Mouse (Mus musculus) intestine, embryonic 14.5 days (tissue): ENCODE data around the gene Trpm1. TPM values are rescaled to one million over a fixed set of nuclear protein-coding genes. Genes with fewer than 3 reads are reported as not detected.

ENCODE experiments used
- ATAC-seq: fragments of 200-750 bp; cut with Nextera tagmentation; replicated peaks from 2 replicates; pipeline ENCODE4 v1.8.0; 2017; ENCODE audit warnings: low read depth, moderate number of reproducible peaks, moderate TSS enrichment, moderate library complexity; ENCODE audit not compliant: low FRiP score, low TSS enrichment
- DNase-seq: peaks from one replicate; pipeline ENCODE4 v3.0.0-alpha.2; 2018; ENCODE audit warnings: low spot score
- H3K27ac ChIP-seq: fragments of 300-500 bp; sonication (generic); 2 replicates; pipeline ENCODE4 v1.5.1; 2014; ENCODE audit warnings: low read depth, mild to moderate bottlenecking, control low read depth
- H3K27me3 ChIP-seq: fragments of 300-500 bp; sonication (generic); replicated peaks from 2 replicates; pipeline ENCODE4 v1.6.1; 2014; ENCODE audit warnings: low read length, control low read depth; ENCODE audit not compliant: control insufficient read depth, insufficient read depth
- H3K36me3 ChIP-seq: fragments of 300-500 bp; sonication (generic); 2 replicates; pipeline ENCODE4 v1.6.1; 2014; ENCODE audit warnings: low read length, control low read depth; ENCODE audit not compliant: control insufficient read depth, insufficient read depth
- H3K4me1 ChIP-seq: fragments of 300-500 bp; sonication (generic); replicated peaks from 2 replicates; pipeline ENCODE4 v1.6.1; 2014; ENCODE audit warnings: low read length, control low read depth, mixed read lengths; ENCODE audit not compliant: control insufficient read depth, insufficient read depth
- H3K4me2 ChIP-seq: fragments of 300-500 bp; sonication (generic); 2 replicates; pipeline ENCODE4 v1.6.1; 2014; ENCODE audit warnings: low read length
- H3K4me3 ChIP-seq: fragments of 300-500 bp; sonication (generic); 2 replicates; pipeline ENCODE4 v1.5.1; 2014; ENCODE audit warnings: low read depth, low read length, control low read depth, mixed read lengths
- H3K9ac ChIP-seq: fragments of 300-500 bp; sonication (generic); 2 replicates; pipeline ENCODE4 v1.6.1; 2014; ENCODE audit warnings: mild to moderate bottlenecking, low read length
- H3K9me3 ChIP-seq: fragments of 300-500 bp; sonication (generic); 2 replicates; pipeline ENCODE4 v1.6.1; 2016; ENCODE audit warnings: low read length, control low read depth; ENCODE audit not compliant: control insufficient read depth
- WGBS: fragments of 180-500 bp; shearing (Covaris S2); extraction: QIAGEN DNeasy Blood & Tissue Kit; methylation state at CpG from one replicate; pipeline ENCODE4 v1.1.7; 2014; 5-methylcytosine and 5-hydroxymethylcytosine counted together
- polyA plus RNA-seq: library from polyadenylated mRNA; unstranded; fragments of >200 nt; fragmentation: Nextera tagmentation; extraction: Ambion mirVana; gene quantifications from 2 replicates; pipeline ENCODE4 v1.2.1, GENCODE M21; 2014

Trpm1 gene
- polyA plus RNA-seq, 1 experiment from 2014 or later: not detected

GRCm38 (mm10) chr7:64179310-64179709 is 25.7 kb downstream of the Trpm1 start:
- Histone ChIP-seq H3K27ac (no peak overlapping the region), H3K4me1 (no peaks in the 10 kb centered on the region), H3K27me3 (no peaks in the 10 kb centered on the region), H3K4me2 (no peak overlapping the region), H3K9me3 (no peaks in the 10 kb centered on the region), H3K4me3 (no peak overlapping the region), H3K36me3 (no peaks in the 10 kb centered on the region), H3K9ac (no peak overlapping the region)
- DNase-seq (no peak), ATAC-seq (no peak)
- 87% methylated on average over 4 of the region's 4 CpGs for WGBS

DNA sequence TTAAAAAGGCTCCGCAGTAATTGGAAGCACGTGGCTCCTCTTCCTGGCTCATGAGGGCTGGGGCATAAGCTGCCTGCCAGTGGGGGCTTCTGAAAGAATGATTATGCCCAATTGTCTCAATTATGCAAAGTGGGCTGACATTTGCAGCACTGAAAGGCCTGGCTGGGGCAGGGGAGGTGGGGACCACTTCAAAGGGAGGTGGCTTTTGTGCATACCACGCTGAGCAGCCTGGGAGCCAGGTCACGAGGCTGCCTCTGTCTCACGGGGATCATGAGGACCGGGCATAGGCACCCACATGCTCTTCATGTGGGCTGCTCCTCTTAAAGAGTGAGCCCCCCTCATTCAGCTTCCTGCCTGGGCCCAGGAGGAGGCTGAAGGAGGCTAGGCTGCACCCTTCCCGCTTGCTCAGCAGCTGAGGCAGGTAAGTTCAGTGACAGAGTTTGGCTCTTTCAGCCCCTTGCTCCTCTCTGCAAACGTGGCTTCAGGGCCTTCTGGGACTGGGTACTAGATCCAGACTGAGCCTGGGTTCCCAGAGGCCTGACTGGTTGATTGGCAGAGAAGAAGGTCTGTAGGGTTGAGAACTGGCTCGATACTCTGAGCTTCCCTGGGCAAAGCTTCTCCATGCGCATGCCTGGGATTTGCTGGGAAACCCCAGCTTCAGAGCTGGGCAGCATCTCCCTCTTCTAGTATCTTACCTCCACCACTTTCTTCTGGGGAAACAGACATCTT is 31.7 kb downstream of the Trpm1 start:
- H3K4me3 ChIP-seq: no peak overlapping the region
- H3K9ac ChIP-seq: no peak overlapping the region
- no peak overlapping the region for H3K27ac ChIP-seq
- H3K4me1 ChIP-seq: no peaks in the 10 kb centered on the region
- H3K9me3 ChIP-seq: no peaks in the 10 kb centered on the region
- DNase-seq: no peak
- no peak overlapping the region for H3K4me2 ChIP-seq
- no peaks in the 10 kb centered on the region for H3K27me3 ChIP-seq
- H3K36me3 ChIP-seq: no peaks in the 10 kb centered on the region
- ATAC-seq: no peak
- WGBS: 50% methylated on average over 10 of the region's 10 CpGs

DNA sequence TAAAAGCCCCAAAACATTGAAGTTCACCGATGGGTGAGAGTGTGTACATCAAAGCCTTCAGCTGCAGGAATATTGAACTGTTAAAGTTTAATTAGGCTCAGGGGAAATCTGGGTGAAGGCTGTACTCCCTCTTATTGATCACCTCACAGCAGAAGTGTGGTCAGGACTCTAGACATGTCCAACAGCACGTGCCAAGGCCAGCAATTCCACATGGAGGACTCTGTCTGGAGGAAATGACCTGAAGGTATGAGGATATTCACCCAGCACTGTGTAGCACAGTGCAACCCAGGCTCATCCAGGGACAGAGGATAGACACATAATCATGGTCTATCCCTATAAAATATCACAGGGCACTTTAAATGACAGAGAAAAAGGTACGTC is 32.3 kb downstream of the Trpm1 start:
- Histone ChIP-seq H3K9me3 (no peaks in the 10 kb centered on the region), H3K36me3 (no peaks in the 10 kb centered on the region), H3K4me3 (no peak overlapping the region), H3K27ac (no peak overlapping the region), H3K4me1 (no peaks in the 10 kb centered on the region), H3K4me2 (no peak overlapping the region), H3K27me3 (no peaks in the 10 kb centered on the region), H3K9ac (no peak overlapping the region)
- DNase-seq (no peak), ATAC-seq (no peak)
- 75% methylated on average over 3 of the region's 3 CpGs for WGBS

- DNase-seq (peak; percentile 54), ATAC-seq (no peak)
- no peaks in the 10 kb centered on the region for H3K27me3 ChIP-seq
- H3K4me2 ChIP-seq: 0 out of 2 replicates have a peak overlapping the region, but pooled peaks have one; percentile 1
- no peaks in the 10 kb centered on the region for H3K36me3 ChIP-seq
- WGBS: 24% methylated on average over 14 of the region's 14 CpGs
- H3K27ac ChIP-seq: no peak overlapping the region
- H3K9ac ChIP-seq: no peak overlapping the region
- peaks cover 13% of the 10 kb centered on the region for H3K4me1 ChIP-seq
- H3K4me3 ChIP-seq: no peak overlapping the region
- no peaks in the 10 kb centered on the region for H3K9me3 ChIP-seq
These were observed 38.8 kb downstream of the Trpm1 start for GRCm38 (mm10) chr7:64192261-64192943.

DNA sequence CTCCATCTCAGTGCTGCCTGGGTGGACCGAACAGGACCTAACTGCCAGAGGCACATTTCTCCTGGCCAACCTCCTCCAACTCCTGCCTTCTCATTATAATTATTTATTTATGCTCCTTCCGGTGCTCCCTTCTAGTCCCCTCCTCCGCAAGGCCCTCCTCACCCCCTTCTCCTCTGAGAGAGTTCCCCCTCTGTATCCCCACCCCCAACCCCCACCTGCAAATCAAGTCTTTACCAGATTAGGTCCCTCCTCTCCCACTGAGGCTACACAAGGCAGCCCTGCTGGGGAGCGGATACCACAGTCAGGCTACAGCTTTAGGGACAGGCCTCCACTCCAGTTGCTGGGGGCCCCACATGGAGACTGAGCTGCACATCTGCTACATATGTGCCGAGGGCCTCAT is 39.8 kb downstream of the Trpm1 start:
- no peak overlapping the region for H3K4me3 ChIP-seq
- H3K27ac ChIP-seq: no peak overlapping the region
- no peaks in the 10 kb centered on the region for H3K36me3 ChIP-seq
- no peaks in the 10 kb centered on the region for H3K9me3 ChIP-seq
- WGBS: 57% methylated on average over 5 of the region's 5 CpGs
- peaks cover 13% of the 10 kb centered on the region for H3K4me1 ChIP-seq
- no peak for DNase-seq
- no peaks in the 10 kb centered on the region for H3K27me3 ChIP-seq
- no peak for ATAC-seq
- H3K4me2 ChIP-seq: no peak overlapping the region
- no peak overlapping the region for H3K9ac ChIP-seq

- Histone ChIP-seq H3K27ac (no peak overlapping the region), H3K27me3 (no peaks in the 10 kb centered on the region), H3K4me1 (peaks cover 13% of the 10 kb centered on the region), H3K4me3 (no peak overlapping the region), H3K9me3 (no peaks in the 10 kb centered on the region), H3K9ac (no peak overlapping the region), H3K36me3 (no peaks in the 10 kb centered on the region), H3K4me2 (no peak overlapping the region)
- ATAC-seq (no peak), DNase-seq (no peak)
- 79% methylated on average over 3 of the region's 3 CpGs for WGBS
These were observed 42.5 kb downstream of the Trpm1 start for GRCm38 (mm10) chr7:64196114-64196513.

DNA sequence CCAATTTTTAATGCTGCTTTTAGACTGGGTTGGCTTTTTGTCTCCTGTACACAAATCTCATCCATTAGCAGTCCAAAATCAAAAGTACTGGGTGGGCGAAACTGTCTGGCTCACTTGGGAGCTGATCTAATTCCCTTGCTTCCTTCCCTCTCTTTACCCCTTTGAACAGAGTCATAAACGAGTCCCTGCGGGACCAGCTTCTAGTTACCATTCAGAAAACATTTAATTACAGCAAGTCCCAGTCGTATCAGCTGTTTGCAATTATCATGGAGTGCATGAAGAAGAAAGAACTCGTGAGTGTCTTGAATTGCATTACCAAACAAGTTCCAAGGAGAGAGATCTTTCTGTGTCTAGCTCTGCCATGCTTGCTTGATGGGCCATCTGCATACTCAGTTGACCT is 55.1 kb downstream of the Trpm1 start:
- H3K36me3 ChIP-seq: no peaks in the 10 kb centered on the region
- H3K27ac ChIP-seq: no peak overlapping the region
- DNase-seq (no peak), ATAC-seq (no peak)
- H3K9me3 ChIP-seq: no peaks in the 10 kb centered on the region
- H3K4me3 ChIP-seq: no peak overlapping the region
- H3K27me3 ChIP-seq: no peaks in the 10 kb centered on the region
- no peak overlapping the region for H3K9ac ChIP-seq
- no peak overlapping the region for H3K4me2 ChIP-seq
- H3K4me1 ChIP-seq: no peaks in the 10 kb centered on the region
- WGBS: 70% methylated on average over 5 of the region's 5 CpGs

- no peaks in the 10 kb centered on the region for H3K9me3 ChIP-seq
- no peak for DNase-seq
These were observed 59.2 kb downstream of the Trpm1 start for GRCm38 (mm10) chr7:64212870-64213269.

GRCm38 (mm10) chr7:64214066-64214465 is 60.4 kb downstream of the Trpm1 start:
- no peak for ATAC-seq
- H3K27ac ChIP-seq: no peak overlapping the region
- no peaks in the 10 kb centered on the region for H3K4me1 ChIP-seq
- H3K4me3 ChIP-seq: no peak overlapping the region
- no peak overlapping the region for H3K4me2 ChIP-seq
- H3K9ac ChIP-seq: no peak overlapping the region
- no peaks in the 10 kb centered on the region for H3K36me3 ChIP-seq
- no peaks in the 10 kb centered on the region for H3K27me3 ChIP-seq
- H3K9me3 ChIP-seq: no peaks in the 10 kb centered on the region
- WGBS: 71% methylated on average over 4 of the region's 4 CpGs
- DNase-seq: no peak

More at GRCm38 (mm10) chr7:64212870-64213269, 59.2 kb downstream of the Trpm1 start:
- Histone ChIP-seq H3K36me3 (no peaks in the 10 kb centered on the region), H3K9ac (no peak overlapping the region), H3K27ac (no peak overlapping the region), H3K4me1 (no peaks in the 10 kb centered on the region), H3K4me3 (no peak overlapping the region), H3K4me2 (no peak overlapping the region), H3K27me3 (no peaks in the 10 kb centered on the region)
- 82% methylated on average over 4 of the region's 4 CpGs for WGBS
- no peak for ATAC-seq
